Mouse (Mus musculus): ENCODE data around the gene Pla2g2d.

The Pla2g2d gene

DNA sequence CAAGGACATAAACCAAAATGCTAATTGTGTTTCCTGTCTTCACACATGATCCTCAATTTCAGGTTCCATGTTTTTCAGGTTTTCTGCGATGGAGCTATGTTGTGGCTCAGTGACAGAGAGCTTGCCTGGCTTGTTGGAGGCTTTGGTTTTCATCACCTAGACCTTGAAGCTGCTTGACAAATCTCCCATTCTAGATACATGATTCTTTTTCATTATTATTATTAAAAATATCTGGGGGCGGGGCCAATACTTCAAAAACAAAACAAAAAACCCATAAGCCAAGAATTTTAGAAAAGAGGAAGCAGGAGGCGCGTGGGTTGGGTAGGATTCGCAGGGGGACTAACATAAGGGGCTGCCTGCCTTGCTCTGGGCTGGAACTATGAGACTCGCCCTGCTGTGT is at the start of gene Pla2g2d:
Gene Pla2g2d, plus strand, starts transcription at position 301 of the 400 bp plus-strand sequence.
- no peak for DNase-seq

- DNase-seq, result peak; percentile 75
These were observed 49.8 kb upstream of the Pla2g2d start for GRCm38 (mm10) chr4:138725751-138726150.

DNA sequence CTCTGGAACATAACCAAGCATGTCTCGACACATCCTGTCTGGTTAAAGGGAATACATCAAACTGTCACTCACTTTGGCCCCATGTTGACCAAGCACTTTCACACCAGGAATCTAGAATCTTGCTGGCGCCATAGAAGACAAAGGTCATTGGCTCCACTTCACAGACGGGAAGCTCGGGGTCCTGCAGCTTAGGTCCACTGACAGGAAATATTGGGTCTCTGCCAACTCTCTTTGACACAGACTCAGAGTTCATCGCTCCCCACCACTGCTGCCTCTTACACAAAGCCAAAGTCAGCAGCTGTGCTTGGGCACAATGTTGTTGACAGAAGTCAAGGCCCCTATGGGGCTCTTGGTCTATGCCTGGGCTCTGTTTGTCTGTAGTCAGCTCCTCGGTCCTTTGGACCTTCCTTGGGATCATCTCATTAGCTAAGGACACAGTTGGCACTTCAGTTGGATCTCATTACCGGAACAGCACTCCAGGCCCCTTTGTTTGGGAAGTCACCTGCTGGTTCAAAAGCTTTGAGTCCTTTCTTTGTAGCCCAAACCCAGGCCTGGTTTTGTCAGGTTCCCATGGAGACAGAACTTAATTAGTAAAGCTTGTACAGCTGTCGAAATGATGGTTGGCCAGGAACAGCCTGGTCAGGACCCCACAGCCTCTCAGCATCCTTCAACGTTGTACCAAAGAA is 46.4 kb upstream of the Pla2g2d start:
- peak; percentile 81 for DNase-seq

DNA sequence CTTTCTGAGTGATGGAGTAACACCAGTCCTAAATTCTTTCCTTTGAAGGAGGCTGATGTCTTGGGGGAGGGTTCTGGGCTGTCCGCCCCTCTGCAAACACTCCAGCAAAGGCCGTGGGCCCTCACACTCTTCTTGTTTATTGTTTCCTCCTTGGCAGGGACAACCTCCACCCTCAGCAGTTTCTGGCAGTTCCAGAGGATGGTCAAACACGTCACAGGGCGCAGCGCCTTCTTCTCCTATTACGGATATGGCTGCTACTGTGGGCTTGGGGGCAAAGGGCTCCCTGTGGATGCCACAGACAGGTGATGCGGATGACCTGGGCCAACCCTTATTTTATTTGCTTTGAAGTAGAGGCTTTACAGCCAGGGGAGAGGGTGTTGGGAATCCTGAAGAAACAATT is 41.4 kb upstream of the Pla2g2d start:
- peak; percentile 66 for DNase-seq

DNA sequence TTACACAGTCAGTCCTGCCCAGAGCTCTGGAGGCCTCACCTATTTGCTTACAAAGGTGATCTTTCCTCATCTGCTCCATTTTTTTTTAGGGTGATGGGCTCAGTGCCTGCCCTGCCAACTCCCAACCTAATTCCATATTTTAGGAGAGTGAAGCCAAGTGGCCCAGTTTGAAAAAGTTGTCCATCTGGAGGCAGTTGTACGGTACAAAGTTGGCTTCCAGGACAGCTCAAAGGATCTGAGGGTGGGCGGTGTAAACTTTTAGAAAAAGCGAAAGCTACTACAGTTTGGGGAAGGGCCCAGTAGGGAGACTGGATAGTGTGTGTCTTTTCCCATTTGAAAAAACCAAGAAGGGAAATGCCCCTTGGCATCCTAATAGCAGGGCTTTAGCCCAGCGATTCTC is 40.7 kb upstream of the Pla2g2d start:
- DNase-seq, result no peak

- DNase-seq, result no peak
These were observed 38.5 kb upstream of the Pla2g2d start, which contains the start of gene Ubxn10 for GRCm38 (mm10) chr4:138737031-138737430. Gene Ubxn10, minus strand, starts transcription at chr4:138737167.

- no peak for DNase-seq
These were observed 36.2 kb upstream of the Pla2g2d start for GRCm38 (mm10) chr4:138739136-138739851.

- peak; percentile 74 for DNase-seq
These were observed 29.7 kb upstream of the Pla2g2d start for GRCm38 (mm10) chr4:138745884-138746283.

- DNase-seq, result no peak
These were observed 28.7 kb upstream of the Pla2g2d start for GRCm38 (mm10) chr4:138746866-138747265.

- DNase-seq, result peak; percentile 39
These were observed 27.7 kb upstream of the Pla2g2d start for GRCm38 (mm10) chr4:138747851-138748250.

- DNase-seq, result peak; percentile 61
These were observed 27.0 kb upstream of the Pla2g2d start for GRCm38 (mm10) chr4:138748369-138749072.

- no peak for DNase-seq
These were observed 22.9 kb upstream of the Pla2g2d start for GRCm38 (mm10) chr4:138752603-138753002.

GRCm38 (mm10) chr4:138753608-138754007 is 21.9 kb upstream of the Pla2g2d start:
- DNase-seq, result no peak

GRCm38 (mm10) chr4:138754432-138754831 is 21.1 kb upstream of the Pla2g2d start:
- no peak for DNase-seq

GRCm38 (mm10) chr4:138755439-138755838 is 20.1 kb upstream of the Pla2g2d start:
- DNase-seq, result no peak

GRCm38 (mm10) chr4:138755983-138756382 is 19.6 kb upstream of the Pla2g2d start:
- DNase-seq, result no peak

GRCm38 (mm10) chr4:138757416-138757815 is 18.1 kb upstream of the Pla2g2d start, which contains the start of gene Pla2g2f:
Gene Pla2g2f, minus strand, starts transcription at chr4:138757626.
- no peak for DNase-seq

DNA sequence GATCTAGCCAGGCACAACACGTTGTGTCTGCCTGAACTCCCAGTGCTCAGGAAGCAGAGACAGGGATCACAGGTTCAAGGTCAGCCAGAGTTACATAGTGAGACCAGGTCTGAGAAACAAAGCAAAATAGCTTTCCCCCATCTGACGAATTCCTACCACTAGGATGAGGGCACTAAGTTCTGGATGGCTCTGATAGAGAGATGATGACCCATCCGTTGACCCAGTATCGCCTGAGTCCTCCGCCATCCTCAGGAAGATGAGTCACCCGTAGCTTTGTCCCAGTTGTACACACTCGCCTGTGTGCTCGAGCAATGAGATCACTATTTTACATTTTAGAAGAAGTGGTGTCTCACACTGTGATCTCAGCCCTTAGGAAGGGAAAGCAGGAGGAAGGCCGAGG is 13.3 kb upstream of the Pla2g2d start:
- no peak for DNase-seq

- DNase-seq, result no peak
These were observed 3.6 kb upstream of the Pla2g2d start for GRCm38 (mm10) chr4:138771970-138772369.

GRCm38 (mm10) chr4:138772386-138772785 is 3.1 kb upstream of the Pla2g2d start:
- DNase-seq, result no peak

DNA sequence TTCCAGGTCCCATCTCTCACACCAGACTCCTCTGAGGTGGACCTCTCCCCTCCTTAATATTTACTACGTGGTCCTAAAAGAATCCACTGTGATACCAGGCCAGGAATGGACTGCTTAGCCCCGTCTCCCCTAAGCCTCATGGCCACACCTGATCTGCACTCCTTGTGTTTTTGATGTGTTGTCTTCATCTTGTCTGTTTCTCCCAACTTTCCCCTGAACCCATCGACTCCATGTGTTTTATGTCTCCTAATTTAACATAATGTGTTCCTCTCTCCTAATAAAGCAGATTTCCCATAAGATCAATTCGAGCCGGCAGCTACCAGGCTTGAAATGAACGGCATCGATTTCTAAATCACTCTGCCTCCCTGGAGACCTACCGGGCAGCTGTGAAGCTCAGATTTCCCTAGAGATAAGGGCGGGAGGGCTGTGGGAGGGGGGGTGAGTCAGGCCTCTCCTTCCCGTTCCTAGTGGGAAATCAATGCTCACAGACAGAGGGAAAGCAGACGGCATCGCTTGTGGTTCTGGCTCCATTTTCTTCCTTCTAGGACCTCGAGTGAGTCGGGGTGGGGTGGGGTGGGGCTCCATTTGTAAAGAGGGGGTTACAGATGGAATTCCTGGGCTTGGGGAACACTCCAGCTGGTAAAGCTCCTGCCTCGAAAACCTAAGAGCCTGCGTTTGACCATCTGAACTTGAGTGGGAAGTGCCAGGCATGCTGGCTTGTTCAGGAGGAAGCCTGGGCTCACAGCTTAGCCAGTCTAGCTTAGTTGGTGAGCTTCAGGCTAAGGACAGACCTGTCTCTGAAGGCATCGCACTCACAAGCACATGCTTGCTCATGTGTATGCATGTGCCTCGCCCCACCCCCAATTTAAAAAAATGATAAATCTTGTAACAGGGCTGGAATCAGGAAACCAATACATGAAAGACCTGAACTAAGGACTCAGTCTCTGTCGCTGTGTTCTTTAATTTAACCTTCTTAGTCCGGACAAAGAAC is 2.2 kb downstream of the Pla2g2d start:
- DNase-seq, result no peak

- DNase-seq, result no peak
These were observed 4.8 kb downstream of the Pla2g2d start for GRCm38 (mm10) chr4:138780300-138780699.

All from kidney, postnatal 10 days (tissue).